Mouse (Mus musculus) erythroblast, embryonic 14.5 days (primary cell): Measurements from ENCODE around the gene Defb28. TPM values are rescaled to one million over a fixed set of nuclear protein-coding genes. Genes with fewer than 3 reads are reported as not detected.

Source experiments
- H3K27me3 ChIP-seq: 2 replicates; pipeline ENCODE4 v1.6.1; 2012; ENCODE audit warnings: inconsistent platforms; ENCODE audit not compliant: control insufficient read depth
- H3K36me3 ChIP-seq: 2 replicates; pipeline ENCODE4 v1.6.1; 2012; ENCODE audit warnings: mild to moderate bottlenecking, inconsistent platforms; ENCODE audit not compliant: control insufficient read depth
- H3K4me1 ChIP-seq: 2 replicates; pipeline ENCODE4 v1.6.1; 2012; ENCODE audit warnings: inconsistent platforms; ENCODE audit not compliant: control insufficient read depth
- H3K4me3 ChIP-seq: replicated peaks from 2 replicates; pipeline ENCODE3; 2012; ENCODE audit warnings: moderate library complexity, mild to moderate bottlenecking, inconsistent platforms
- H3K9me3 ChIP-seq: 2 replicates; pipeline ENCODE4 v1.6.1; 2012; ENCODE audit warnings: low read length, inconsistent platforms, mixed read lengths; ENCODE audit not compliant: control insufficient read depth
- GATA1 ChIP-seq: IDR thresholded peaks from 2 replicates; pipeline ENCODE4 v1.6.1; 2012; ENCODE audit warnings: low read length, inconsistent platforms, mixed read lengths
- TAL1 ChIP-seq: IDR thresholded peaks from 3 replicates; pipeline ENCODE4 v1.6.1; 2012; ENCODE audit warnings: low read length, inconsistent platforms, mixed read lengths
- polyA plus RNA-seq: library from polyadenylated mRNA; stranded (reverse); fragments of >175 nt; gene quantifications from 2 replicates; pipeline ENCODE4 v1.2.3, GENCODE M21; 2012

The Defb28 gene
- polyA plus RNA-seq, 1 experiment: not detected

DNA sequence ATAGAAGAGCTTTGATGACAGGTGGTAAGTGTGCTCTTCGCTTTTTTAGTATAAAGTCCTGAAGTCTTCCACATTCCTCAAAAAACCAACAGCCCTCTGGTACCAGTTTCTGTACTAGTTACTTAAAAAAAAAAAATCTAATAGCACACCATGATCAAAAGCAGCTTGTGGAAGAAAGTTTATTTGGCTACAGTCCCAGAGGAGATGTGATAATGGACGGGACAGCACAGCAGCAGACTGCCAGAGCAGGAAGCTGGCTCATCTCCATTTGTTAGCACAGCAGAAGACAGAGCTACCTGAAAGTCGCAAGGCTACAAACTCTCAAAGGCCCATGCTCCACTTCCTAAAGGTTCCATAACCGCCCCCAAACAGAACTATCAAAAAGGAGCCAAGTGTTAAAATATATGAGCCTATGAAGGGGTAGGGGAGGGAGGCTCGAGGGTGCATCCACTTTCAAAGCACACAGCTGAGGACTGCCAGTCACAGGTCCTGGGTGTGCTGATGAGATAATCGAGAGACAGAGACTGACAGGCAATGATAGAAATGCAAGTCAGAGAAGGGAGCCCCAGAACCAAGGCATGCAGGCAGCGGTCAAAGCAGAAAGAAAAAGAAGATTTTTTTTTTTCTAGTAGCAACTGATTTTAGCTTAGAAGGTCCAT lies 17.7 kb upstream of the Defb28 start:
- Histone ChIP-seq H3K4me3 (no peak overlapping the region), H3K4me1 (peaks cover 2% of the 10 kb centered on the region), H3K27me3 (no peaks in the 10 kb centered on the region), H3K36me3 (no peaks in the 10 kb centered on the region), H3K9me3 (no peaks in the 10 kb centered on the region)
- no peak for TF ChIP-seq TAL1
- no peak for TF ChIP-seq GATA1

DNA sequence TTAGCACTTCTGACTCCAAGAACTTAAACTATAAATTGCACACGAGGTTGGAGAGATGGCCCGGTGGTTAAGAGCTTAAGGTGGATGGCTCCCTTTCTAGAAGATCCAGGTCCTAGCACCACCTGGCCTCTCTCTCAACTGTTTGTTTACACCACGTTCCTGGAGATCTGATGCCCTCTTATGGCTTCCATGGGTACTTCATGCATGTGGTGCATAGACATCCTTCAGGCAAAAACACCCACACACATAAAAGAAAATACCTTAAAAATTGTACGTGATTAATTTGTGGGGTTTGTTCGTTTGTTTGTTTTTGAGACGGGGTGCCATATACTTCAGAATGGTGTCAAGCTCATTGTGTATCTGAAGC lies 17.2 kb upstream of the Defb28 start:
- TF ChIP-seq GATA1: no peak
- no peak for TF ChIP-seq TAL1
- H3K27me3 ChIP-seq: no peaks in the 10 kb centered on the region
- no peak overlapping the region for H3K4me3 ChIP-seq

DNA sequence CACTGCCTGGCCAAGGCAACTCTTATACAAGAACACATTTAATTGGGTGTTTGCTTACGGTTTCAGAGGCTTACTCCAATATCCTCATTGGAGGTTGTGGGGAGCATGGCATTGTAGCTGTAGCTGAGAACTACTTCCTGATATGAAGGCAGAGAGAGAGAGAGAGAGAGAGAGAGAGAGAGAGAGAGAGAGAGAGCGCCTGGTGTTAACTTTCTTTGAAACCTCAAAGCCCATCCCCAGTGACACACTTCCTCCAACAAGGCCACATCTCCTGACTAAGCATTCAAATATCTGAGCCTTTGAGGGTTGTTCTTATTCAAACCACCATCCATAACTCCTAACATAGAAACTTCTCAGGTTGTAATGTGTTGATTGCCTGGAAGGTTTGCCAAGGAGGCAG lies 14.1 kb upstream of the Defb28 start:
- Histone ChIP-seq H3K4me3 (no peak overlapping the region), H3K36me3 (no peaks in the 10 kb centered on the region), H3K9me3 (no peaks in the 10 kb centered on the region), H3K27me3 (no peaks in the 10 kb centered on the region), H3K4me1 (no peaks in the 10 kb centered on the region; the same call in 1 of the 2 replicates)
- TF ChIP-seq GATA1 (no peak), TAL1 (no peak)

More for the DNA sequence above, 17.2 kb upstream of the Defb28 start:
- peaks cover 2% of the 10 kb centered on the region for H3K4me1 ChIP-seq
- H3K9me3 ChIP-seq: no peaks in the 10 kb centered on the region
- no peaks in the 10 kb centered on the region for H3K36me3 ChIP-seq

DNA sequence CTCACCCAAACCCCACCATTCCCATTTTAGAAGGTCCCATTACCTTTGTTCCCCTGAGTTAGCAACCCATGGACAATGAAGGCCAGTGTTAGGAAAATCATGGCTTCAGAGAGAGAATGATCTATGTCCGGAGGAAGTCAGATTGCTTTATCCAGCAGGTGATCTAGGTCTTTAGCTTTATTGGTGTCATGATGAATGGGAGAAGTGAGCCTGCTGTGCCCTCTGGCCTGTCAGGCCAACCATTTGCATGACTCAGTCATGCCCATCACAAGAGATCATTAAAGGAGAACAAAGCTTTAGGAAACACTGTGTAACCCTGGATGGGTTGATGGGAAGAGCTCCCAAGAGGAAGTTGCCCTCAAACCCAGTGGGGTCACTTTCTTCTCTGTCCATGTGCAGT lies 6.5 kb upstream of the Defb28 start, which contains the start of gene Defb26:
Defb26 (minus strand) TSS at position 101 of the 400 bp plus-strand sequence.
- H3K4me1 ChIP-seq: no peaks in the 10 kb centered on the region
- no peaks in the 10 kb centered on the region for H3K36me3 ChIP-seq
- TF ChIP-seq TAL1 (no peak), GATA1 (no peak)
- no peaks in the 10 kb centered on the region for H3K27me3 ChIP-seq
- no peaks in the 10 kb centered on the region for H3K9me3 ChIP-seq
- no peak within 1 kb of the TSS for H3K4me3 ChIP-seq

DNA sequence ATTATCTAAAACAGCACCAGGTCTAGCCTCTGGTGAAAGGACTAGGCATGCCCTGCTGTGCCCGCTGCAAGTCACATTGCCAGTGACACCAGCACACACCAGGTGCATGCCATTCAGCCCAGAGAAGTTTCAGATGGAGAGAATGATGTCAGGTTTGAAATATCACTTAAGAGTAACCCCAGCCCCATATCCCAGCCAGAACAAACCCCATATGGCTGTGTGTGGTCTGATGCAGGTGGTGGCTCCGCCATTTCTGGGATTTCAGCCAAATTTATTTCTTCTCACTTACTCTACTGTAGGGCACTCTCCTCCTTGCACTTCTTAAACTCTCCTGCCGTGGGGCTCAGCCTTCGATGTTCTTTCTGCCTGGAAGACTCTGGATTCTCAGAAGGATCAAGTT lies 2.0 kb upstream of the Defb28 start:
- H3K4me3 ChIP-seq: no peak overlapping the region
- no peaks in the 10 kb centered on the region for H3K27me3 ChIP-seq
- H3K9me3 ChIP-seq: no peaks in the 10 kb centered on the region
- no peaks in the 10 kb centered on the region for H3K4me1 ChIP-seq
- no peak for TF ChIP-seq TAL1
- no peak for TF ChIP-seq GATA1
- no peaks in the 10 kb centered on the region for H3K36me3 ChIP-seq

DNA sequence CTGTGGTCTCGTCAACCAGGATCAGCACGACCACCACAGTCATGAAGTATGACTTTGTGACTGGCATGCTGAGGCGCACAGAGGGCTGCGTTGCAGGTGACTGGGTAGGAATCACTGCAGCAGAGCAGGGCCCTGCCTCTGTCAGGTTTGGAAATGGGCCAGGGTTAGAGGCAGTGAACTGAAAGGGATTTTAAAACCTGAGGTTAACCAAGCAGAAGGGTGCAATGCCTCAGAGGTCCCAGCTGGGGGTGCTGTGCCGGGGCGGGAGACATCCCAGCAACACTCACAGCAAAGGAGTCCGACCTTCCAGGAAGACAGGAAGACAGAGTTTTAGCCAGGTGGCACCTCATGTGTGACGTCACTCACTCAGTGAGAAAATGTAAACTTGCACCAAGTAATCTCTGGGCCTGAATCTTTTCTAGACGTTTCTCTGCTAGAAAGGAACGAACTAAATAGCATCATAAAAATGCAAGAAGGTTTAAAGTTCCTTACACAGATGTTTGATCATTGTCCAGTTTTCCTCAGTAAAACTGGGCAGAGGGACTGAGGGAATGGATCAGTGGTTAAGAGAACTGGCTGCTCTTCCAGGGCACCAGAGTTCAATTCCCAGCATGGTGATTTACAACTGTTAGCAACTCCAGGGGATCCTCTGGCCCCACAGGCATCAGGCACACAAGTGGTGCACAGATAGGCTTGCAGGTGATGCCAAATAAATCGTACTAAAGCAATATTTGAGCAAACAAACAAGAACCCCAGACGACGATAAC lies 22.1 kb downstream of the Defb28 start, which contains the start of gene Defb29:
Defb29 (minus strand) TSS at position 155 of the 767 bp plus-strand sequence.
- TF ChIP-seq GATA1 (no peak), TAL1 (no peak)
- Histone ChIP-seq H3K4me3 (no peak within 1 kb of the TSS), H3K27me3 (no peaks in the 10 kb centered on the region), H3K4me1 (no peaks in the 10 kb centered on the region), H3K36me3 (no peaks in the 10 kb centered on the region), H3K9me3 (peaks cover 3% of the 10 kb centered on the region; the same call in 1 of the 2 replicates)

DNA sequence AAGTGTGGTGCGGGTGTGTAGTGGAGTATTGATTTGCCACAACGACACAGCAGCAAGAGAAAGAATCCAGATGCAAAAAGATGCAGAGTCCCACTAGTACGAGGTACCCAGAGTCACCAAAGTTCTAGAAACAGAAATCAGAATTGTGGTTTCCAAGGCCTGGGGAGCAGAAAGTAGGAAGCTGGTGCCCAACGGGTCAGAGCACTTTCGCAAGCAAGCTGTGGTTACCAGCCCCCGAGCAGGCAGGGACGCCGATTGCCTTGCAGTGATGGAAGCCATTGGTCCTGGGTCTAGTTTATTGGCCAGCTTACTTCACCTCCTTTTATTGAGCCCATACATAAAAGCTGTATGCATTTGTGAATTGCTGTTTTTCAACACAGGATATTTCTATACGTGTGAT lies 23.9 kb downstream of the Defb28 start:
- TF ChIP-seq TAL1 (no peak), GATA1 (no peak)
- no peaks in the 10 kb centered on the region for H3K36me3 ChIP-seq
- no peaks in the 10 kb centered on the region for H3K4me1 ChIP-seq
- no peak overlapping the region for H3K4me3 ChIP-seq
- peaks cover 3% of the 10 kb centered on the region; the same call in 1 of the 2 replicates for H3K9me3 ChIP-seq
- H3K27me3 ChIP-seq: no peaks in the 10 kb centered on the region

DNA sequence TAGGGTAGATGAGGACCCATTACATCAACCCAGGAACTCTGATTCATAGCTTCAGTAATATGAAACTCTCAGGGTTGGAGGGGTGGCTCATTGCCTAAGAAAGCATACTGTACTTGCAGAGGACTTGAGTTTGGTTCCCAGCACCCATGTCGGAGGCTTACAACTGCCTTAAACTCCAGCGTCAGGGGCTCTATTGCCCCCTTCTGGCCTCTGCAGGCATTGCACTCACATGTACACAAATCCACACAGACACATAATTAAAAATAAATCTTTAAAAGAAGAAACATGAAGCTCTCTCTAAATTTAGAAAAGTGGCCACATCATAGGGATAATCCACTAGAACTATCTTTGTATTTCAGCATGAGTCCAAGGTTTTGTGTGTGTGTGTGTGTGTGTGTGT lies 24.8 kb downstream of the Defb28 start:
- no peak for TF ChIP-seq TAL1
- TF ChIP-seq GATA1: no peak
- H3K27me3 ChIP-seq: no peaks in the 10 kb centered on the region
- H3K4me3 ChIP-seq: no peak overlapping the region
- H3K36me3 ChIP-seq: no peaks in the 10 kb centered on the region
- H3K9me3 ChIP-seq: peaks cover 3% of the 10 kb centered on the region; the same call in 1 of the 2 replicates
- no peaks in the 10 kb centered on the region for H3K4me1 ChIP-seq

DNA sequence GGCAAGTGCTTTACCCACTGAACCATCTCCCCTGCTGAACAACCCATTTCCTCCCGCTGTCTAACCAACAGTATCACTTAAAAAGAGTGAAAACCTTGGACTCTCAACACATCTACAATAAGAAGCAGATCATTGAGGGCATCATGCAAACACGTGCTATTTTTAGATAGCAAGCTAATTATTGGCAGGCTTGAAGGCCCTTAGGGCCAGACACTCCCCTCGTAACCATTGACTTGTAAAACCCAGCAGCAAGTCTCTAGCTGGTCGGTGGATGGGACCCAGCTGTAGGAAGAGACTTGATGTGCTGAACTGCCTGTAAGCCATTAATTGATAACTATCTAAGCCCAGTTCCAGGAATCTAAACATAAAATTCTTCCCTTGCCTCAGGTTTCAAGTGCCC lies 25.4 kb downstream of the Defb28 start:
- Histone ChIP-seq H3K9me3 (peaks cover 3% of the 10 kb centered on the region; the same call in 1 of the 2 replicates), H3K4me3 (no peak overlapping the region)
- TF ChIP-seq TAL1 (no peak), GATA1 (no peak)

More for the DNA sequence above, 25.4 kb downstream of the Defb28 start:
- Histone ChIP-seq H3K27me3 (no peaks in the 10 kb centered on the region), H3K4me1 (no peaks in the 10 kb centered on the region), H3K36me3 (no peaks in the 10 kb centered on the region)
